Mouse (Mus musculus): ENCODE data around the gene Styx. TPM values are rescaled to one million over a fixed set of nuclear protein-coding genes. Genes with fewer than 3 reads are reported as not detected.
"Not testable (repeated sequence)": the region's sequence is repeated elsewhere in the genome, so short reads cannot be mapped to it uniquely, and the experiment has no call there.

Gene Styx
- polyA plus RNA-seq, 1 experiment from 2014 or later = 57.4 TPM

GRCm38 (mm10) chr14:45378771-45379170 lies 27.9 kb downstream of the Styx start:
- H3K4me3 ChIP-seq (replicated peaks) = no peak overlapping the region
- peaks cover 7% of the 10 kb centered on the region; the same call in 1 of the 2 replicates for H3K36me3 ChIP-seq
- no peaks in the 10 kb centered on the region for H3K4me1 ChIP-seq
- no peak for ATAC-seq (ENCODE audit: insufficient read depth, low FRiP score, low read depth)
- H3K27ac ChIP-seq = no peak overlapping the region
- 68% methylated on average over 3 of the region's 3 CpGs for WGBS
- H3K27me3 ChIP-seq (replicated peaks) = no peaks in the 10 kb centered on the region
- no peaks in the 10 kb centered on the region for H3K9me3 ChIP-seq
- no peak overlapping the region for H3K4me2 ChIP-seq
- H3K9ac ChIP-seq = no peak overlapping the region

DNA sequence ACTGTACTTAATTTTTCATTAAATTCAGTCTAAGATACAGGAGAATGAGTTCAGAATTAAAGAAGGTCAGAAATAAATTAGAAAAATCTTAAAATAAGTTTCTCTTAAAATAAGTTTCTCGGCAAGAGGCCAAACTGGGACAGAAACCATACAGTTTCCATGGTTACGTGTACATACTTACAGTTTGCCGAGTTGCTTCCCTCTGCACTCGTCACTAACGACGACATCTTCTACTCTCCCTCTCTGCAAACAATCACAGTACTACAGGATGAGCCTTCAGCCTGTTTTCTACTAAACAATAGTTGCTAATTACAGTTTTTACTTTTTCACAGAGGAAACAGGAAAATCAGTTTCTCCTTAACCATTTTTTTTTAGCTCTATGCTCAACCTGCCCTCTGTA lies 29.9 kb downstream of the Styx start:
- H3K4me1 ChIP-seq = no peaks in the 10 kb centered on the region
- no peak for ATAC-seq (ENCODE audit: insufficient read depth, low FRiP score, low read depth)

GRCm38 (mm10) chr14:45382912-45383311 lies 32.0 kb downstream of the Styx start:
- no peak overlapping the region for H3K4me2 ChIP-seq
- ATAC-seq (ENCODE audit: insufficient read depth, low FRiP score, low read depth) = no peak
- no peaks in the 10 kb centered on the region for H3K9me3 ChIP-seq
- peaks cover 7% of the 10 kb centered on the region; the same call in 1 of the 2 replicates for H3K36me3 ChIP-seq
- no peak overlapping the region for H3K4me3 ChIP-seq (replicated peaks)
- H3K9ac ChIP-seq = no peak overlapping the region
- no peaks in the 10 kb centered on the region for H3K27me3 ChIP-seq (replicated peaks)
- H3K4me1 ChIP-seq = no peaks in the 10 kb centered on the region; the same call in 1 of the 2 replicates
- H3K27ac ChIP-seq = no peak overlapping the region
- WGBS = 80% methylated on average over 4 of the region's 4 CpGs

More for the DNA sequence above, 29.9 kb downstream of the Styx start:
- no peak overlapping the region for H3K27ac ChIP-seq
- WGBS = 77% methylated on average over 6 of the region's 6 CpGs
- H3K36me3 ChIP-seq = peaks cover 7% of the 10 kb centered on the region; the same call in 1 of the 2 replicates
- no peak overlapping the region for H3K9ac ChIP-seq
- H3K27me3 ChIP-seq (replicated peaks) = no peaks in the 10 kb centered on the region
- no peak overlapping the region for H3K4me2 ChIP-seq
- H3K4me3 ChIP-seq (replicated peaks) = no peak overlapping the region
- H3K9me3 ChIP-seq = no peaks in the 10 kb centered on the region

DNA sequence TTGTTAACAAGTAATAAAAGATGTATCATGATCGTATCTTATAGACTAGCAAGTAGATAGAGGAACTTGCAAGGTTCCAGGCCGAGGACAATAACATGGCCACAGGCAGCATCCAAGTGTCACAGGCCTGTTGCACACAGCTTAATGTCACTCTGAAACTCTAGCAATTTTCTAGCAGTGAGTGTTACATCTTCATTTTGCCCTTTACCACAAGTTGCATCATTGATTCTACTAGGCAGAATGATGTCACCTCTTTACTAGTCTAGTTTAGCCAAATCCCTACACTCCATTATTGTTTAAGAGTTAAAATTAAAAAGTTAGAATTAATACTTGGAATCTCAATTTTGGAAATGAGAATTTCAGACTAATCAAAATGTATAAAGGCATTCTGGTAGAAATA lies 34.7 kb downstream of the Styx start:
- no peak overlapping the region for H3K27ac ChIP-seq
- no peak overlapping the region for H3K4me3 ChIP-seq (replicated peaks)
- 89% methylated on average over 2 of the region's 2 CpGs for WGBS
- H3K9me3 ChIP-seq = no peaks in the 10 kb centered on the region
- H3K36me3 ChIP-seq = peaks cover 5% of the 10 kb centered on the region; the same call in 1 of the 2 replicates
- H3K4me1 ChIP-seq = no peaks in the 10 kb centered on the region; the same call in 1 of the 2 replicates
- H3K27me3 ChIP-seq (replicated peaks) = no peaks in the 10 kb centered on the region
- H3K9ac ChIP-seq = no peak overlapping the region
- H3K4me2 ChIP-seq = no peak overlapping the region
- no peak for ATAC-seq (ENCODE audit: insufficient read depth, low FRiP score, low read depth)

GRCm38 (mm10) chr14:45387480-45387879 lies 36.6 kb downstream of the Styx start:
- Histone ChIP-seq H3K4me2 (peak overlapping the region; percentile 74), H3K4me3 (replicated peaks) (peak overlapping the region; percentile 75), H3K9me3 (no peaks in the 10 kb centered on the region), H3K27ac (no peak overlapping the region), H3K27me3 (replicated peaks) (no peaks in the 10 kb centered on the region), H3K4me1 (no peaks in the 10 kb centered on the region; the same call in 1 of the 2 replicates), H3K36me3 (no peaks in the 10 kb centered on the region), H3K9ac (no peak overlapping the region)
- 18% methylated on average over 2 of the region's 2 CpGs for WGBS
- ATAC-seq (ENCODE audit: insufficient read depth, low FRiP score, low read depth) = no peak

- Histone ChIP-seq H3K27me3 (replicated peaks) (no peaks in the 10 kb centered on the region), H3K4me1 (no peaks in the 10 kb centered on the region; the same call in 1 of the 2 replicates), H3K4me2 (peak overlapping the region; percentile 74), H3K27ac (peak overlapping the region; percentile 89), H3K9ac (peak overlapping the region; percentile 89), H3K36me3 (no peaks in the 10 kb centered on the region), H3K9me3 (no peaks in the 10 kb centered on the region), H3K4me3 (replicated peaks) (peak overlapping the region; percentile 75)
- peak; percentile 96 for ATAC-seq (ENCODE audit: insufficient read depth, low FRiP score, low read depth)
- under 1% methylated on average over 71 of the region's 71 CpGs for WGBS
Measured at GRCm38 (mm10) chr14:45388345-45389181, 37.7 kb downstream of the Styx start.

- ATAC-seq (ENCODE audit: insufficient read depth, low FRiP score, low read depth) = peak; percentile 47
- peak overlapping the region; percentile 75 for H3K4me3 ChIP-seq (replicated peaks)
Measured at GRCm38 (mm10) chr14:45389194-45389593, 38.3 kb downstream of the Styx start.

DNA sequence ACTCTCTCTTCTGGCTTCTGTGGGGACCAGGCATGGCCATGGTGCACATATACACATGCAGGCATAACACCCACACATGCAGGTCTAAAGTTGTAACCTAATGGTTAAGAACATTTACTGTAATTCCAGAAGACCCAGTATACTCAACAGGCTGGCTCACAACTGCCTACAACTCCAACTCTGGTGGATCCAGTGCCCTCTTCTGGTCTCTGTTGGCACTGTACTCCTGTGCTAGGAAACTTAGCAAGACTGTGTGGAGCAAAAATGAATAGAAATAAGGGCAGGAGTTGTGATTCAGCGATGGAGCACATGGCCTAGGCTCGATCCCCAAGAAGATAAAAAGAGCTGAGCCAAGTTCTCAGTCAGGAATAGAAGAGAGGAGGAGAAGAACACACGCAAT lies 48.9 kb downstream of the Styx start:
- H3K36me3 ChIP-seq = no peaks in the 10 kb centered on the region
- no peak for ATAC-seq (ENCODE audit: insufficient read depth, low FRiP score, low read depth)
- no peak overlapping the region for H3K4me3 ChIP-seq (replicated peaks)
- H3K9ac ChIP-seq = no peak overlapping the region
- no peak overlapping the region for H3K27ac ChIP-seq
- H3K4me2 ChIP-seq = no peak overlapping the region
- no peaks in the 10 kb centered on the region for H3K9me3 ChIP-seq
- WGBS = 89% methylated on average over 3 of the region's 3 CpGs
- no peaks in the 10 kb centered on the region for H3K4me1 ChIP-seq
- H3K27me3 ChIP-seq (replicated peaks) = no peaks in the 10 kb centered on the region

More at GRCm38 (mm10) chr14:45389194-45389593, 38.3 kb downstream of the Styx start:
- Histone ChIP-seq H3K27ac (peak overlapping the region; percentile 89), H3K9me3 (no peaks in the 10 kb centered on the region), H3K4me1 (no peaks in the 10 kb centered on the region; the same call in 1 of the 2 replicates), H3K27me3 (replicated peaks) (no peaks in the 10 kb centered on the region), H3K9ac (peak overlapping the region; percentile 89; the same call in 1 of the 2 replicates), H3K36me3 (no peaks in the 10 kb centered on the region), H3K4me2 (peak overlapping the region; percentile 74)
- 10% methylated on average over 3 of the region's 3 CpGs for WGBS

DNA sequence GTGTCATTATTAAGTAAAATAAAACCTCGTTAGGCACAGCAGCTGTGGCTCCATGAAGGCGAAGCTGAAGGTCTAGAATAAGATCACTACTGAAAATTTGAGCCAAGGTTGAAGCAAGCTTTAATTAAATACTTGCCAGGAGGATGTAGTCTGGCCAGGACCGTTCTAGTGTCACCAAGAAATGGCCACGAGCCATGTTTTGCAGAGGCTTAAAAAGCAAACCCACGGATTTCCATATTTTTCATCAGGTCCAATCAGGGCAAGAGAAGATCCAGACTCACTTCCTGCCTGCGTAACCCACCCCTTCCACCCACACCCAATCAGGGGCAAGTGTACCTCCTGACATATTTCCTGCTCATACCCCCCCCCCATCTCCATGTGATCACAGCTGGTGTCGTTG lies 52.8 kb downstream of the Styx start:
- no peak overlapping the region for H3K4me2 ChIP-seq
- no peak overlapping the region for H3K27ac ChIP-seq
- no peaks in the 10 kb centered on the region for H3K36me3 ChIP-seq
- H3K9me3 ChIP-seq = no peaks in the 10 kb centered on the region
- H3K4me1 ChIP-seq = no peaks in the 10 kb centered on the region
- WGBS = 79% methylated on average over 7 of the region's 7 CpGs
- no peak for ATAC-seq (ENCODE audit: insufficient read depth, low FRiP score, low read depth)
- no peak overlapping the region for H3K9ac ChIP-seq
- no peaks in the 10 kb centered on the region for H3K27me3 ChIP-seq (replicated peaks)
- no peak overlapping the region for H3K4me3 ChIP-seq (replicated peaks)

GRCm38 (mm10) chr14:45404813-45405212 lies 53.9 kb downstream of the Styx start, which contains the start of gene Gnpnat1:
Gnpnat1 (minus strand) TSS chr14:45404913.
- not testable (repeated sequence) for H3K27me3 ChIP-seq (replicated peaks); H3K4me3 ChIP-seq (replicated peaks); H3K4me2 ChIP-seq; H3K9ac ChIP-seq; H3K4me1 ChIP-seq; H3K36me3 ChIP-seq; ATAC-seq (ENCODE audit: insufficient read depth, low FRiP score, low read depth); H3K9me3 ChIP-seq; H3K27ac ChIP-seq
- WGBS = 80% methylated on average over 2 of the region's 3 CpGs

DNA sequence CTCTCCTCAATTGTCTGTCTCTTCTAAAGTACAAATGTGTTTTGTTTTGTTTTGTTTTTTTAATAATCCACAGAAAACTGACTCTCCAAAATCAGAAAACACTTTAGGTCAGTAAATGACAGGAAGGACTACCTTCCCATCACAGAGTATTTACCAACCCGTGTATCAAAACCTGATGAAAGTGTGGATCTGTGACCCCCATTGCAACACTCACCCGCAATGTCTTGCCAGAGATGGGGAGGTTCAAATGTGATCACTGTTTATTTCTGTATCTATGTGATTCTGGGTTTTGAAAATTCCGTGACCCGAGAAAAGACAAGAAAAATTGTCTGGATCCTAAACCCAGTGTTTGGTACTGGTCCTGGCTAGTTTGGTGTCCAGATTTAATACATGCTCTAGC lies 65.4 kb downstream of the Styx start:
- H3K9me3 ChIP-seq = no peaks in the 10 kb centered on the region
- H3K9ac ChIP-seq = no peak overlapping the region
- no peak overlapping the region for H3K4me2 ChIP-seq
- no peaks in the 10 kb centered on the region for H3K27me3 ChIP-seq (replicated peaks)
- H3K4me3 ChIP-seq (replicated peaks) = no peak overlapping the region
- WGBS = 83% methylated on average over 4 of the region's 4 CpGs
- no peaks in the 10 kb centered on the region for H3K4me1 ChIP-seq
- no peaks in the 10 kb centered on the region for H3K36me3 ChIP-seq
- ATAC-seq (ENCODE audit: insufficient read depth, low FRiP score, low read depth) = no peak
- no peak overlapping the region for H3K27ac ChIP-seq

DNA sequence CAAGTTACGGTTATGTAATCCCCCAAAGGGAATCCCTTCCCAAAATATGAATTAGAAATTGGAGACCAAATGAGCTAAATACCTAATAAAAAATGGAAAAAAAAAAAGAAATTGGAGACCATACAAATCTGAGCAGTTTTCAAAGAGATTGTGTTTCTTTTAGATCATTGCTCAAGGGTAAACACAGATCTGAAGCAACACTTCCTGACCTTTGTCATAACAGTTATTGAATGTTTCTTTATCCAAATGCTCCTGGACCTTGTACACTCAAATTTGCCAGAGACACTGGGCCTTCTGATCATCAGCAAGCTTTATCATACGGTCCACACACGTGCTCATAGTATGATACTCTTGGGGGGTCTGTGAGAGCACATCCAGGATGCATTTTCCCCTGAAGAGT lies 67.7 kb downstream of the Styx start:
- no peak overlapping the region for H3K4me2 ChIP-seq
- no peak for ATAC-seq (ENCODE audit: insufficient read depth, low FRiP score, low read depth)
- no peaks in the 10 kb centered on the region for H3K36me3 ChIP-seq

More for the DNA sequence above, 67.7 kb downstream of the Styx start:
- H3K9ac ChIP-seq = no peak overlapping the region
- no peaks in the 10 kb centered on the region for H3K4me1 ChIP-seq
- no peak overlapping the region for H3K4me3 ChIP-seq (replicated peaks)
- H3K9me3 ChIP-seq = no peaks in the 10 kb centered on the region
- WGBS = 72% methylated on average over 3 of the region's 3 CpGs
- H3K27me3 ChIP-seq (replicated peaks) = no peaks in the 10 kb centered on the region
- H3K27ac ChIP-seq = no peak overlapping the region
